Mouse (Mus musculus) cortical plate, adult 2 months (tissue): Measurements from ENCODE around the gene Keg1.

Experiments
- CTCF ChIP-seq: fragments of 200-500 bp; IDR thresholded peaks from 2 replicates; pipeline ENCODE4 v1.5.1; 2011; ENCODE audit warnings: mild to moderate bottlenecking, control low read depth, low read length; ENCODE audit not compliant: insufficient read depth; ENCODE audit errors: extremely low read depth
- POLR2A ChIP-seq: fragments of 200-500 bp; IDR thresholded peaks from 2 replicates; pipeline ENCODE4 v1.6.1; 2011; ENCODE audit warnings: mild to moderate bottlenecking, low read length, control low read depth; ENCODE audit not compliant: insufficient read depth; ENCODE audit errors: extremely low read depth

DNA sequence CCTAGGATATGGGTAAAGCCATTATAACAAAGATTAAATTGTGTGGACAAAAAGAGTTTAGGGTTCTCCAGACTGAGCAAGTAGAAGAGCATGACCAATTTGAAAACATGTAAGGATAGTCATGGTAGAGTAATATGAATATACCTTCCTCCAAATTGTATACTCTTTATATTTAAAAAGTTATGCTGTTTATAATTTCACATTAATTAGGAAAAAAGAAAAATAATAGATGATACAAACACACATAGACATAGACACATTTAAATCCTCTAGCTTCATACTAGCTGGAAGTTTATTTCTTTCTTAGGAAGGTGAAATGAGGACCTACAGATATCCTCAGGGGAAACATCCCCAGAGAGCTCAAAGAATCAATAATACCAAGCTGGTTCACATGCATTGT, 25.4 kb upstream of the Keg1 start, which contains the start of gene Olfr1442:
- TF ChIP-seq CTCF (no peak), POLR2A (no peak)
